Mouse (Mus musculus): ENCODE measurements around the gene Myg1.

The Myg1 gene

DNA sequence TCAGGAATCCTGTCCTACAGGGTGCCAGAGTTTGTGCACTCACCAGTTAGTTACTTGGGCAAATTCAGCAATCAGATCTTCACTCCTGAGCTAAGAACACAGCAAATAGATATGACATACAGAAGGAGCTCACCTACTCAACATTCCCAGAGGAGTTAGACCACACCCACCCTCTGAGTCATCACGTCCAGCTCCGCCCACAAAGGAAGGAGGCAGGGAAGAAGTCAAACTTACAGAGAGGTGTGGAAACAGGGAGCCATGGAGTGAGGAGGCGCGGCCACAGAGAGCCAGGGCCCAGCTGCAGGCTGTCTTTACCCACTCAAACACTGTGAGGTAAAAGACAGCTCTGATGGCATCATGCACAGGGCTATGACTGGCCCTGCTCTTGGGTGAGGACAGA, 14.9 kb downstream of the Myg1 start:
- no peak for DNase-seq

GRCm38 (mm10) chr15:102350138-102350941, 18.8 kb downstream of the Myg1 start, which contains the start of gene Aaas:
Gene Aaas, minus strand, starts transcription at chr15:102350771.
- DNase-seq: peak; percentile 99

DNA sequence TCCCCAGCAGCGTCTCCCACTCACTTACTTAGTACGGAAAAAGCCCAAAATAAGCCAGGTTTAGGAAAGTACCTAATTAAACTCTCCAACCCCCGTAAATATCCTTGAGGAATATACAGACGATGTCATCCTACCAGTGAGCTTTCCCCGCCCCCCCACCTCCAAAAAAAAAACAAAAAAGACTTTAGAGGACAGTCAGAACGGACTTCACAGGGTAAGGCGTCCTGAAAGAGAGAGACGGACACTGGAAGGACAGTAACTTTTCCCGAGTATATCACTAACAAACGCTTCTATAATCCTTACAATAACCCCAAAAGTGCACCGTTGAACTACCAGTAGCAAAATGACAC, 19.4 kb downstream of the Myg1 start:
- DNase-seq: no peak

DNA sequence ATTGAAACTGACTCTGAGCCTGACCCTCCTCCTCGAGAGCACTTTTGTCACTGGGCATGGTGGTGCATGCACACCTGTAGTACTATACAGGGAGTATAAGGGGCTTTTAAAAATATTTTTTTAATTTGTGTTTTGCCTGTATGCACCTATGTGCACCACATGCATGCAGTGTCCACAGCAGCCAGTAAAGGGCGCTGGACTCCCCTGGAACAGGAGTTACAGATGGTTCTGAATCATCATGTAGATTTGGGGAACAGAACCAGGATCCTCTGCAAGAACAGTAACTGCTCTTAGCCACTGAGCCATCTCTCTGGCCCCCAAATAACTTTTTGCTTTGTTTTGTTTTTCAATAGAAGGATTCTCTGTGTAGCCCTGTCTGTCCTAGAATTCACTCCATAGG, 20.7 kb downstream of the Myg1 start:
- no peak for DNase-seq

GRCm38 (mm10) chr15:102353986-102354385, 22.5 kb downstream of the Myg1 start:
- no peak for DNase-seq

DNA sequence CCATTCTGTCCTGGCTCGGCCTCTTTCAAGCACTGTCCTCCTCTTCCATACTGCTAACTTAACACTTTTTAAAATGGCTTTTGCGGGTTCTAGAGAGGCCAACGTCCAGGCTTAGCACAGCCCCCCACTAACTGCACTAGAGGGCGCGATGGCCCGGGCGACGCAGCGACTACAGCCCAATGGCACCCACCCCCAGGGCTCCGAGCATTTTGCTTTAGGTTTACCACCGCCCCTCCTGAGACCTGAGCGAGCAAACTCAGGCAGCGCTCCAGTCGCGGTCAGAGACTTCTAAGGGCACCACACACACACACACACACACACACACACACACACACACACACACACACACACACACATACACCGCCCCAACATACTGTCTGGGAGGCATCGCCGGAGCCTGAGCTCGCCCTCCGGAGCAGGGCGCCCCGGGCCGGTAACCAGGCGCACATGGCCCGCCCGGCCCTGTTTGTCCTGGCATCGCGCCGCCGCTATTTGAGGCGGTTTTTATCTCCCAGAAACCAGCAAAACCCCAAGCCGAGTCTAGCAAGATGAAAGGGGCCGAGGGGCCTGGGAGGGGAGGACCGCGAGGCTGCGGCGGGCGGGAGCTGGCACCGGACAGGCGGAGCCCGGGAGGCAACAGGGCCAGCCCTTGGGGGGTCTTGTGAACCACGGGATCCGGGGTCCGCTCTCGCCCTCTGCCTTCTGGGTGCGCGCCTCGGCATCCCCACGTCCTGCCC, 23.8 kb downstream of the Myg1 start:
- peak; percentile 96 for DNase-seq

- DNase-seq: peak; percentile 90
Measured at GRCm38 (mm10) chr15:102355871-102356441, 24.4 kb downstream of the Myg1 start.

DNA sequence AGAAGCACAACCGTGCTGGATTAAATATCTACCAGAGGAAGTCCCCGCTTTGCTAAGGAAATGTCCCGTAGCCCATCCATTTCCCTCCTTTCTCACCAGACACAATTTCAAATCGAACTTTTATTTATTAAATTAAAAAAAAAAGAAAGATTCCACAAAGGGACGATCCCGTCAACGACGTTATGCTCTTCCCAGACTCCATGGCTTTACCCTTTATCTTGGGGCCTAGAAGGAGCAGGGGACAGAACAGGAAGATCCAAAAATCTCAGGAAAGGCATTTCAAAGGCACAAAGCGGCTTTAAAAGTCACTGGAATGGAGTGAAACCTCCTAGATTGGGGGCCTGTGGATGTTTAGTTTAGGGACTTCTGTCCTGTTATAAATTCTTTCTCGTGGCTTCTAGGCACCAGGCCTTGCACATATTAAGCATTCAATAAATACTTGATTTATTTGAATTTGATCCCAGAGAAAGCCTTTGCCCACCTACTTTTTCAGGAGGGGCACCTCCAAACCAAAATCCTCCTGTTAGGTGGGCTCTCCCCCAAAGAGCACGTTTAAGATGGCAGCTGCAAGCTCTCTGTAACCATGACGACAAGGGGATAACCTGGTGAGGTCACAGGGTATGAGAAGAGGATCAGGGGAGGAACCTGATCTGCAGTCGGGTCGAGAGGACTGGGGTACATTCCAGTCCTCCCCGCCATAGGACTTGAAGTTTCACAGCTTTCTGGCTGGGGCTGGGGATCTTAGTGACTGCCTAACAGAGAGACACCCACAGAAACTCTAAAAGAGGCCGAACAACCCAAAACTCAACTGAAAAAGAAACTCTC, 25.2 kb downstream of the Myg1 start:
- DNase-seq: no peak

GRCm38 (mm10) chr15:102358126-102358525, 26.6 kb downstream of the Myg1 start:
- DNase-seq: no peak

GRCm38 (mm10) chr15:102358834-102359233, 27.3 kb downstream of the Myg1 start:
- DNase-seq: no peak

- DNase-seq: no peak
Measured at GRCm38 (mm10) chr15:102362648-102363047, 31.1 kb downstream of the Myg1 start.

DNA sequence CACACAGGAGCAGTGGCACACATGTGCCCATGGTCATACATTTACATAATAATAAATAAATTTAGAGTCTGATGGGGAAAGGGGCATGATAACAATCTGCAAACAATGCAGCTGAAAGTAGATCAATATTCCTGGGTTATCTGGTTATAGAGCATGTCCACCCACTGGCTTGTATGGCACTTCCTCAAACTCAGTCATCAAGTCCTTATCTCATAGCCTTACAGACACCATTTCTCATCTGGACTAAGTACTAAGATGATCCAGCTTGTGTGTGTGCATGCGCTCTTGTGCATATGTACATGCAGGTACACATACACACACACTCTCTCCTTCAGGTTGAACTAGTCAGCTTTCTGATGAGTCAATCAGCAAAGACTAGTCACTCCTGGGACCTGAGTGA, 33.2 kb downstream of the Myg1 start:
- no peak for DNase-seq

- DNase-seq: no peak
Measured at GRCm38 (mm10) chr15:102366238-102366637, 34.7 kb downstream of the Myg1 start.

DNA sequence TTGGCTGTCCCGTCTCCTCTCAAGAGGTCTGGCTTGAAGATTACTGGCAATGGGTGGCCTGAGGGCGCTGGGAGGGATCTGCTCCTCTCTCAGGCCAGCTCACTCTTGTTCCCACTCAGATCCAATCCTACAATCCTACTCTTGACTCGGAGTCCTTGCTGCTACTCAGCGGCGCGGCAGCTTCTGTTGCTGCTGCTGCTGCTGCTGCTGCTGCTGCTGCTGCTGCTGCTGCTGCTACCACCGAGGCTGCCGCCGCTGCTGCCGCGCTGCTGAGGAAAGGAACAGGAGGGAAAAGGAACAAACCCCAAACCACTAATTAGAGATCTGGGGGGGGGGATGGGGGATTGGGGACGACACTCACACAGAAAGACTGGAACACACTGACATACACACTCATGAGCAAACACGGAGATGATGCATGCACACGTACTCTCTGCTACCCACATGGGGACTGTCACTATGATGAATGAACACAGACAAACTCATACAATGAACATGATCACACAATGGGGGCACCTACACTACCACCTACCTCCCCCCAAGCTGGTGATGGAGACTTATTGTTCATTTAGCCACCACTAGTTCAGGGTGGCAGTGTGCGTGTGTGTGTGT, 35.3 kb downstream of the Myg1 start, which contains the start of gene Sp7:
TSS of gene Sp7 (minus strand) at position 450 of the 612 bp plus-strand sequence.
- no peak for DNase-seq

DNA sequence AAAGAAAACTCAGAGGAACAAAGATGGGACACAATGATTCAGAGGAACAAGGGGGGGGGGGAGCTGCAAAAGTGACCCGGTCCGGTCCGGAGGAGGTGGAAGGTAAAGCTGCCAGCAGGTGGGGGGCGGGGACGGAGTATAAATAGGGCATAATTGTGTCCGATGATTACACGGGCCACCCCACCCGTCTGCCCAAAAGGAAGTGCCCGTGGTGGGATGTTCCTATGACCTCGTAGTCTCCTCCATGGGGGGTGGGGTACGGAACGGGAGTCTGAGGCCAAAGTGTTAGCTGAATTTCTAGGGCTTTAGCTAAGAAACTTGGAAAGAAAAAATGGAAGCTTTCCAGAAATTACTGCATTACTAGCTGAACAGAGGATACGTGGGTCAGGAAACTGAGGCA, 38.5 kb downstream of the Myg1 start:
- no peak for DNase-seq

GRCm38 (mm10) chr15:102370727-102371126, 39.2 kb downstream of the Myg1 start:
- DNase-seq: no peak

GRCm38 (mm10) chr15:102376453-102377162, 45.1 kb downstream of the Myg1 start:
- DNase-seq: peak; percentile 98

- DNase-seq: peak; percentile 99
Measured at GRCm38 (mm10) chr15:102377163-102377543, 45.6 kb downstream of the Myg1 start.

DNA sequence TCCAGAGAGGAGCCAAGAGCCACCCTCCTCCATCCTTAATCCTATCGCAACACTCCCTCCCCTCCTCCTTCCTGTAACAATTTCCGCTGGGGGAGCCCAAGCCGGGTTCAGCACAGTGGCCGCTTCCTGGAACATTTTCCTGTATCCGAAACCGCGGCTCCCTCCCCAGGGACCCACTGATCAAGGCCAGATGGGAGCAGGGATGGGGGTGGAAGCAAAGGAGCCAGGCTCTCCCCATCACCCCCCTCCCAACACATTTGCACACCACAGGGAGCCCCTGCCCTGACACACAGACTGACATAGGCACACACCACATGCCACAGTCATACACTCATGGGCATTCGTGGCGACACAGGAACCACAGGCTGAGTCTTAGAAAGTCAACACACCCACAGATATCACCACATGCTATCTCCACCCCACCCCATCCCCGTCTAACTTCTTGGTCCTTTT, 46.3 kb downstream of the Myg1 start:
- DNase-seq: peak; percentile 99

DNA sequence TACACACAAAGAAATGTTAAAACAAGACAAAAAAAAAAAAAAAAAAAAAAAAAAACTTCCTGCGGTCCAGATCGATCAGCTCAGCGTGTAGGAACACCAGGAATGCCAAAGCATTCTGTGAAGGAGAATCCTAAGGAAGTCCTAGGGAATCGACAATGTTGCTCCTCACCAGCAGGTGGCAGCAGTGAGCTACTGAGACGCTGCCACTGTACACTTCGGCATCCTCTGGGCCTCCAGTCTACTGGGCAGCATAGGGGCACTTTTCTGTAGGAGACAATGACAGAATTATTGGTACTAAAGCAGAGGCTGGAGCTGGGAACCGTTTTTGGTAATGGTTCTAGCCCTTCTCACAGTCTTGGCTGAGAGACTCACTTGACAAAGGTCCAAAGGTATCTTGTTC, 50.1 kb downstream of the Myg1 start:
- DNase-seq: peak; percentile 97

- DNase-seq: no peak
Measured at GRCm38 (mm10) chr15:102383671-102384070, 52.2 kb downstream of the Myg1 start.

DNA sequence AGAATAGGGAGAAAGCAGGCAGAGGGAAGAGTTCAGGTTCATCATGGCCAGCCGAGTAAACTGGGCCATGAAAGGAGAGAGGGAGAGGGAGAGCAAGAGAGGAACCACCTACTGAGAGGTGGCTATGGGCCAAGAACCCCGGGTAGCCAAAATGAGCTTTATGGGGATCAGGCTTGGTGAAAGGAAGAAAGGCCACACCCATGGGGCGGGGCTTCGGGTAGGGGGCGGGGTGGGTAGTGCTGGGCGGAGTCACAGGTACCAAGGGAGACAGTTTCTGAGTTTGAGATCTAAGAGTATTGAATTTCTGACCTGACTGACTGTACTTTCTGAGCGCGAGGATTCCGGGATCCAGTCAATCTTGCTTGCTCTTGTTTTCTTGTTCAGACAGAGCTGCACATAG, 55.1 kb downstream of the Myg1 start:
- DNase-seq: peak; percentile 89
